Mouse (Mus musculus) small intestine, adult 2 months (tissue): ENCODE measurements around the gene Lrrc29. TPM values are rescaled to one million over a fixed set of nuclear protein-coding genes. Genes with fewer than 3 reads are reported as not detected.
A peak's percentile ranks its signal among the peaks of the same experiment; 100 is the strongest.

Experiments used
- H3K27ac ChIP-seq: fragments of 200-500 bp; 2 replicates; pipeline ENCODE4 v1.5.1; 2012; ENCODE audit warnings: low read depth, low read length, control low read depth, inconsistent platforms; ENCODE audit not compliant: insufficient read depth
- H3K27me3 ChIP-seq: fragments of 200-500 bp; 2 replicates; pipeline ENCODE4 v1.6.1; 2012; ENCODE audit warnings: mild to moderate bottlenecking, moderate library complexity, low read length, inconsistent platforms; ENCODE audit not compliant: control insufficient read depth, insufficient read depth
- H3K36me3 ChIP-seq: fragments of 200-500 bp; 2 replicates; pipeline ENCODE4 v1.6.1; 2012; ENCODE audit warnings: mild to moderate bottlenecking, low read length, control low read depth, inconsistent platforms; ENCODE audit not compliant: control insufficient read depth, insufficient read depth
- H3K4me1 ChIP-seq: fragments of 200-500 bp; 2 replicates; pipeline ENCODE4 v1.6.1; 2012; ENCODE audit warnings: low read length, inconsistent platforms, mixed read lengths; ENCODE audit not compliant: control insufficient read depth, insufficient read depth, insufficient read length
- H3K4me3 ChIP-seq: fragments of 200-500 bp; 2 replicates; pipeline ENCODE4 v1.5.1; 2012; ENCODE audit warnings: low read depth, mild to moderate bottlenecking, control low read depth, inconsistent platforms, low read length, moderate library complexity
- CTCF ChIP-seq: fragments of 200-500 bp; IDR thresholded peaks from 2 replicates; pipeline ENCODE4 v1.5.1; 2012; ENCODE audit warnings: low read depth, mild to moderate bottlenecking, control low read depth, inconsistent platforms, low read length, moderate library complexity, mixed read lengths; ENCODE audit not compliant: insufficient replicate concordance, insufficient read length; ENCODE audit errors: extremely low read depth
- POLR2A ChIP-seq: fragments of 200-500 bp; IDR thresholded peaks from 2 replicates; pipeline ENCODE4 v1.6.1; 2012; ENCODE audit warnings: low read depth, mild to moderate bottlenecking, control low read depth, inconsistent platforms, low read length, moderate library complexity
- WGBS: fragments of 180-500 bp; shearing (Covaris S2); methylation state at CpG from one replicate; pipeline ENCODE4 v1.1.7; 2018; 5-methylcytosine and 5-hydroxymethylcytosine counted together
- polyA plus RNA-seq: library from polyadenylated mRNA; depleted of rRNA; stranded (reverse); fragments of >200 nt; gene quantifications from 2 replicates; pipeline ENCODE4 v1.2.3, GENCODE M21; 2012

Lrrc29 gene
- polyA plus RNA-seq, 1 experiment = 6.9 TPM

- Histone ChIP-seq H3K4me1 (peaks cover 31% of the 10 kb centered on the region), H3K4me3 (no peak overlapping the region), H3K36me3 (peaks cover 10% of the 10 kb centered on the region), H3K27ac (no peak overlapping the region), H3K27me3 (no peaks in the 10 kb centered on the region)
- 28% methylated on average over 4 of the region's 4 CpGs for WGBS
- TF ChIP-seq CTCF = no peak
- TF ChIP-seq POLR2A = no peak
Observed at GRCm38 (mm10) chr8:105342768-105343167, 16.7 kb upstream of the Lrrc29 start.

- H3K27me3 ChIP-seq = no peaks in the 10 kb centered on the region
- no peak for TF ChIP-seq POLR2A
- TF ChIP-seq CTCF = no peak
- 43% methylated on average over 8 of the region's 8 CpGs for WGBS
- no peak overlapping the region for H3K27ac ChIP-seq
- H3K4me1 ChIP-seq = peaks cover 28% of the 10 kb centered on the region
- H3K4me3 ChIP-seq = no peak overlapping the region
- H3K36me3 ChIP-seq = peaks cover 24% of the 10 kb centered on the region
Observed at GRCm38 (mm10) chr8:105341399-105341798, 15.3 kb upstream of the Lrrc29 start.

GRCm38 (mm10) chr8:105339886-105340635 is 14.0 kb upstream of the Lrrc29 start:
- Histone ChIP-seq H3K27me3 (no peaks in the 10 kb centered on the region), H3K4me1 (peaks cover 17% of the 10 kb centered on the region; the same call in 1 of the 2 replicates), H3K27ac (peak overlapping the region; percentile 92), H3K4me3 (no peak overlapping the region), H3K36me3 (peaks cover 35% of the 10 kb centered on the region)
- TF ChIP-seq POLR2A (no peak), CTCF (no peak)
- 22% methylated on average over 6 of the region's 6 CpGs for WGBS

- WGBS = 16% methylated on average over 4 of the region's 4 CpGs
- Histone ChIP-seq H3K36me3 (peaks cover 41% of the 10 kb centered on the region), H3K27me3 (no peaks in the 10 kb centered on the region), H3K4me1 (peaks cover 12% of the 10 kb centered on the region; the same call in 1 of the 2 replicates), H3K4me3 (no peak overlapping the region), H3K27ac (peak overlapping the region; percentile 92)
- TF ChIP-seq POLR2A (no peak), CTCF (no peak)
Observed at GRCm38 (mm10) chr8:105338992-105339391, 12.9 kb upstream of the Lrrc29 start.

GRCm38 (mm10) chr8:105336373-105337130 is 10.5 kb upstream of the Lrrc29 start:
- Histone ChIP-seq H3K36me3 (peaks cover 57% of the 10 kb centered on the region), H3K27ac (no peak overlapping the region), H3K4me3 (no peak overlapping the region), H3K27me3 (no peaks in the 10 kb centered on the region), H3K4me1 (peaks cover 22% of the 10 kb centered on the region; the same call in 1 of the 2 replicates)
- TF ChIP-seq POLR2A = no peak
- no peak for TF ChIP-seq CTCF
- WGBS = 91% methylated on average over 32 of the region's 32 CpGs

- no peak overlapping the region for H3K4me3 ChIP-seq
- TF ChIP-seq CTCF (no peak), POLR2A (no peak)
- no peaks in the 10 kb centered on the region for H3K27me3 ChIP-seq
- H3K4me1 ChIP-seq = peaks cover 26% of the 10 kb centered on the region
- peak overlapping the region; percentile 79 for H3K27ac ChIP-seq
- WGBS = 34% methylated on average over 2 of the region's 2 CpGs
- peaks cover 80% of the 10 kb centered on the region for H3K36me3 ChIP-seq
Observed at GRCm38 (mm10) chr8:105332523-105332922, 6.4 kb upstream of the Lrrc29 start.

GRCm38 (mm10) chr8:105331931-105332330 is 5.9 kb upstream of the Lrrc29 start:
- no peak for TF ChIP-seq CTCF
- TF ChIP-seq POLR2A = no peak
- Histone ChIP-seq H3K4me1 (peaks cover 30% of the 10 kb centered on the region), H3K27ac (peak overlapping the region; percentile 11; the same call in 1 of the 2 replicates), H3K4me3 (no peak overlapping the region), H3K36me3 (peaks cover 74% of the 10 kb centered on the region), H3K27me3 (no peaks in the 10 kb centered on the region)
- 84% methylated on average over 9 of the region's 9 CpGs for WGBS
